Mouse (Mus musculus) C2C12 (cell line): ENCODE results near the gene Ankrd63.
A peak's percentile ranks its signal among the peaks of the same experiment; 100 is the strongest.

Experiments used
- CTCF ChIP-seq: IDR thresholded peaks from one replicate; pipeline ENCODE4 v1.5.1; 2011; ENCODE audit not compliant: control insufficient read depth, insufficient read depth, insufficient read length
- MYOD1 ChIP-seq: IDR thresholded peaks from one replicate; pipeline ENCODE4 v1.6.1; 2011; ENCODE audit warnings: low read depth; ENCODE audit not compliant: control insufficient read depth, insufficient read length

DNA sequence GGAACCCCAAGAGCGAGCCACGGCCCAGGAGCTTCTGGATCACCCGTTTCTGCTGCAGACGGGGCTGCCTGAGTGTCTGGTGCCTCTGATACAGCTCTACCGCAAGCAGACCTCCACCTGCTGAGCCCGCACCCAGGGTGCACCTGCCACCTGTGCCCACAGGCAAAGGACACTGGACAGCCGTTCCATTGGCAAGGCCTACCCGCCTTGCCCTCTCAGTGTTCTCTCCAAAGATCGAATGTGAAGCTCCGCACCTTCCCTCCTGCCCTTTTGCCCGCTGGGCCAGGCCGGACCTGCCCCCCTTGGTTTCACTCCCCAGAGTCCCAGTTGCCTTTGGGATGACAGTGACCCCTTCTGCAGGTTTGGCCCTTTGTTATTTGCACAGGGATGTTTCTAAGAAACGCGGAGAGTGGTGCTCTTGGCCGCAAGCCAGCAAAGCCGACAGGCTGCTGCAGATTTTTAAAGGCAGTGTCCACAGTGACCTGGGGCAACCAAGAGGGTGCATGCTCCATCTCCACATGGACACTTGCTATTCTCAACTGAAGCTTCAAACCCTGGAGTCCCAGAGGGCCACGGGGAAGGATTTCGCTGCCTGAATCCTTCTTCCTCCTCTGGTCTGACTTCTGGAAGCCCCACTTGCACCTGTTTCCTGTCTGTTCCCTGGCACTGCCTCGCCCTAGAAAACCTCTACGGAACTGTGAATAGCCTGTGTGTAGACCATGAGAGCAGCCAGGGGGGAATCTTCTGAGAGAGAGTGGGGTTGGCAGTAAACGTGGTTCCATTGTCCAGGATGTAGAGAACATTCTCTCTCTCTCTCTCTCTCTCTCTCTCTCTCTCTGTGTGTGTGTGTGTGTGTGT, 7.1 kb downstream of the Ankrd63 start:
- peak; percentile 44 for TF ChIP-seq MYOD1
- no peak for TF ChIP-seq CTCF
